Mouse (Mus musculus): ENCODE measurements around the gene Srebf2.

The Srebf2 gene

GRCm38 (mm10) chr15:82207504-82208219 lies 60.7 kb downstream of the Srebf2 start:
- DNase-seq (ENCODE audit: low spot score), result no peak

- no peak for DNase-seq (ENCODE audit: low spot score)
These were observed 61.3 kb downstream of the Srebf2 start for GRCm38 (mm10) chr15:82208307-82208706.

GRCm38 (mm10) chr15:82209295-82210050 lies 62.5 kb downstream of the Srebf2 start:
- no peak for DNase-seq (ENCODE audit: low spot score)

GRCm38 (mm10) chr15:82210801-82211200 lies 63.8 kb downstream of the Srebf2 start:
- no peak for DNase-seq (ENCODE audit: low spot score)

GRCm38 (mm10) chr15:82211281-82211680 lies 64.3 kb downstream of the Srebf2 start:
- no peak for DNase-seq (ENCODE audit: low spot score)

- DNase-seq (ENCODE audit: low spot score), result no peak
These were observed 65.2 kb downstream of the Srebf2 start for GRCm38 (mm10) chr15:82211911-82212751.

- DNase-seq (ENCODE audit: low spot score), result no peak
These were observed 65.7 kb downstream of the Srebf2 start, which contains the start of gene Shisa8 for GRCm38 (mm10) chr15:82212752-82213063. TSS of gene Shisa8 (minus strand) at chr15:82212815.

- DNase-seq (ENCODE audit: low spot score), result no peak
These were observed 66.2 kb downstream of the Srebf2 start for GRCm38 (mm10) chr15:82213222-82213621.

- no peak for DNase-seq (ENCODE audit: low spot score)
These were observed 68.5 kb downstream of the Srebf2 start for GRCm38 (mm10) chr15:82215332-82216046.

GRCm38 (mm10) chr15:82216142-82216827 lies 69.3 kb downstream of the Srebf2 start:
- DNase-seq (ENCODE audit: low spot score), result no peak

GRCm38 (mm10) chr15:82217039-82217438 lies 70.1 kb downstream of the Srebf2 start:
- no peak for DNase-seq (ENCODE audit: low spot score)

GRCm38 (mm10) chr15:82217980-82218379 lies 71.0 kb downstream of the Srebf2 start:
- DNase-seq (ENCODE audit: low spot score), result no peak

GRCm38 (mm10) chr15:82218778-82219666 lies 72.0 kb downstream of the Srebf2 start:
- DNase-seq (ENCODE audit: low spot score), result no peak

GRCm38 (mm10) chr15:82220003-82220675 lies 73.2 kb downstream of the Srebf2 start:
- no peak for DNase-seq (ENCODE audit: low spot score)

GRCm38 (mm10) chr15:82221104-82221860 lies 74.3 kb downstream of the Srebf2 start:
- DNase-seq (ENCODE audit: low spot score), result no peak

GRCm38 (mm10) chr15:82223251-82223650 lies 76.3 kb downstream of the Srebf2 start:
- no peak for DNase-seq (ENCODE audit: low spot score)

- no peak for DNase-seq (ENCODE audit: low spot score)
These were observed 76.9 kb downstream of the Srebf2 start, which contains the start of gene Tnfrsf13c for GRCm38 (mm10) chr15:82223657-82224601. TSS of gene Tnfrsf13c (minus strand) at chr15:82224369.
